Mouse (Mus musculus): ENCODE measurements around the gene Gpsm1.

DNA sequence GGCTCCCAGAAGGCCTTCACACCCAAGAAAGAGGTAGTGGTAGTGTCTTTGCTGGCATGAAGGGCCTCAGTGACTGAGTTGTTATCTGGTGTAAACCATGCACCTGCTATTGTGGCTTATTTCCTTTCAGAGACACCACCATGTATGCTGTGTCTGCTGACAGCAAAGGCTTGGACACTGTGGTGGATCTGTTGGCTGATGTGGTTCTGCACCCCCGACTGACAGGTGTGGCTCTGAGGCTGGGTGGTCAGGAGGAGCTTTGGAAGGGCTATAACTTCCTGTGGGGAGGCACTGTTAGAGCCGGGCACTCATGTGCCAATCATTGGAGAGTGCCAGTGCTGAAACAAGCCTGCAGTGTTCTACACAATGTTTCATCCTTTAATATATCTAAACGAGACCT is 75.6 kb downstream of the Gpsm1 start:
- TF ChIP-seq CTCF (IDR thresholded peaks at IDR 0.05) (no peak), EP300 (IDR thresholded peaks at IDR 0.05) (no peak)
